Mouse (Mus musculus): ENCODE measurements around the gene Gm1043.
A peak's percentile ranks its signal among the peaks of the same experiment; 100 is the strongest.

Gene Gm1043

DNA sequence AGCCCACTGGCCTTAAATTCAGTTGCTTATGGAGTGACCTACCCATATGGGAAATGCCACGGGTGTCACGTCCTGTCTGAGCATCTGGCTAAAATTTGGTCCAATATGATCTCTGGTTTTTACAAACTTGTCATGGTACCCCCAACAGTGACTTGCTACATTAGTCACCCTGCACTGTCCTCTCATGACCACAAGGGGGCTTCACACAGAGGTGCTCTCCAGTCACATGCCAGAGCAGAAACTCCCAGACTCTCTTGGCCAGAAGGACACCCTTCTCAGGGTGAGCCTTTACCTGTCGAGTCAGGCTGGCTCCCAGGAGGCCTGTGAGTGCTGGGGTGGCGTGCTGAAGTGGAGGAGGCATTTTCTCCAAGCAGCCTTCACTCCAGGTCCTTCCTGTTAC is 33.1 kb downstream of the Gm1043 start:
- no peak for DNase-seq

DNA sequence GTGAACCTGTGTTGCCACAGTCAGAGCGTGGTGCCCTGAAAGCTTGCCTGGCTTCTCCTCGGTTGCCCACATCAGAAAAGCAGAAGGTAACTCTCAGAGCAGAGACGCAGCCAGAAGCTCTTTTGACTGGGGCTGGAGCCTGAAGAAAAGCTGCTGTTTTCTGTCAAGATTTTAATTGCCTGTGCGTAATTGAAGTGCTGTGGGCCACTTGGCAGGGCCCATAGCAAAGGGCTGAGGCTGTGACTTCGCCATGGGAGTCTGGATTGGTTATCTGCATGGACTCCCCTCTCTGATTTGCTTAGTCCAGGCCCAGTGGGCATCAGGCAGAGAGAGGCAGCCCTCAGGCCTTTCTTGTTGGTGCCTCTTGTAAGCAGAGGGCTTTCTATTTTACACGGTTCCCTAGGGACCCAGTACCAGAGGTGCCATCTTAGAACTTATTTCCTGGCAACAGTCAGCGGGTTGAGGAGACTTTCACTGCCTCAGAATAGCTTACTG is 36.1 kb downstream of the Gm1043 start:
- DNase-seq = no peak

DNA sequence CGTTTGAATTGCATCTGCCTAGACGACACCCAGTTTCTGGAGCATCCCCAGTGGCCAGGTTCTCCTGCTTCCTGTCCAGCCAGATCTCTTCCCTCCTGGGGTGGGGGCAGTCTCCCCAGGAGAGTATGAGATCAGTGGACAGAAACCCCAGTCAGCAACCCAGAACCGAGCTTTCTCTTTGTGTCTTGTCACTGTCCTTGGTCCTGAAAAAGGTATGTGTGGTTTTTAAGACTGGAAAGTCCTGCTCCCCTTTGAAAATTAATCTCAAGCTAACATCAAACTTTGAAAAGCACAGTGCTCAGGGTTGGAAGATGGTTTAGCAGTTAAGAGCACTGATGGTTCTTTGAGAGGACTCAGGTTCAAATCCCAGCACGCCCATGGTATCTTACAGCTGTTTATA is 46.7 kb downstream of the Gm1043 start:
- DNase-seq = no peak

DNA sequence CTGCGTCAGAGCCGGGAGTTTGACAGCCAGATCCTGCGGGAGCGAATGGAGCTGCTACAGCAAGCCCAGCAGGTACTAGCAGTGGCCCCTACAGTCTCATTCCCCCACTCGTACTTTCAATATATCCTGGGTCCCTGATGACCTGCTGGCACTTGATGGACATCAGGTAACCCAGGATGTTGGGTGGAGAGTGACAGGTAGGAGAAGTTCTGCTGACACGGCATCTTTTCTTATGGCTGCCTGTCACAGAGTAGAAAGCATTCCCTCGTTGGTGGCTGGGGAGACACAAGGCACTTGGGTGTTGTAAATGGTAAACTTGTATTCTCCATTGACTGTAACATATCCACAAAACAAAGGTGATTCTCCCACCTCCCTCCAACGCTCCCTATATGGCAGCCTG is 56.6 kb downstream of the Gm1043 start:
- DNase-seq = no peak

DNA sequence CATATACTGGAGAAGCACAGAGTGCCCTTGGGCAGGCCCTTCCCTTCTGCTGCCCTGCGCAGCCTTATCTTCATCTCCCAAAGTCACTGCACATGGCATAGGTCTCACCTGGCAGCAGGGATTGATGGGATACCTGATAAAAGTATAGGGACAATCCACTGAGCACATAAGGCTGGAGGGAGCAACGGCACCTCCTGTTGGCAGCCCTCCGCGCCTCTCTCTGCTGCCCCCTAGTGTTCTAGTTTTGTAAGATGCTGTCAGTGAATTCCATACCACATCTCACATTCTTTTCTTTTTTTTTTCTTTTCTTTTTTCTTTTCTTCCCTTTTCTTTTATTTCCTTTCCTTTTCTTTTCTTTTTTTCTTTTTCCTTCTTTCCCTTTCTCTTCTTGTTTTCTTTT is 62.4 kb downstream of the Gm1043 start:
- peak; percentile 7 to 38 for DNase-seq

DNA sequence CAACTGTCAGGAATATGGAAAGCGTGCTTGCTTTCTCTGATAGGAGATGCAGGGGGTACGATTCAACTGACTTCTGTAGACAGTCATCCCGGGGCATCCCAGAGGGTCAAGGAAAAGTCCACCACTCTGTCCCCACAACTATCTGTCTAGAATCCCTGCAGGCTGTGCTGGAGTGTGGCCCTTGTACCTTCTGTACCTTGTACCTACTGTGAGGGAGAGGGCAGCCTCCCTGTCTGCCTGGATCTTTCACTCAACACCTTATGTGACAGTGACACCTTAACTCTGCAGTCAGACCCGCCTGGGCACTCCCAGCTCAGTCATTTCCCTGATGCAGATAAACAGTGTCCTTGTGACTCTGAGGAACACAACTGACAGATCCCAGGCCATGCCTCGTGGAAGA is 65.5 kb downstream of the Gm1043 start:
- no peak for DNase-seq

DNA sequence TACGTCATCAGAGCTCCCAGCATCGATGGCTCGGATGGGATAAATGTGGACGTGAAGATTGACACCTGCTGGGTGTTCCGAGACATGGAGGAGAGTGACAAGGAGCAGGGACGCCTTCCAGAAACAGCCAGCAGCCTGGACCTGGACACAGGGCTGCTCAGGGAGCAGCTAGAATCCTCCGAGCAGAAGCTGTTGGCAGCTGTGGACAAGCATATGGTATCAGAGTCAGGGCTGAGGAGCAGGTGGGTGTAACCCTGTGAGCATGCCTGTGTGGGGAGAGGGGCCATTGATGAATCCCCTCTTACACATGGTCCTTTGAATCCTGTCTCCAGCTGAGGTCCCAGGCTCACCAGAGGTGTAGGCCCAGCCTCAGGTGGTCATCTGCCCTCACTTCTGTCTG is 69.3 kb downstream of the Gm1043 start:
- DNase-seq = no peak

DNA sequence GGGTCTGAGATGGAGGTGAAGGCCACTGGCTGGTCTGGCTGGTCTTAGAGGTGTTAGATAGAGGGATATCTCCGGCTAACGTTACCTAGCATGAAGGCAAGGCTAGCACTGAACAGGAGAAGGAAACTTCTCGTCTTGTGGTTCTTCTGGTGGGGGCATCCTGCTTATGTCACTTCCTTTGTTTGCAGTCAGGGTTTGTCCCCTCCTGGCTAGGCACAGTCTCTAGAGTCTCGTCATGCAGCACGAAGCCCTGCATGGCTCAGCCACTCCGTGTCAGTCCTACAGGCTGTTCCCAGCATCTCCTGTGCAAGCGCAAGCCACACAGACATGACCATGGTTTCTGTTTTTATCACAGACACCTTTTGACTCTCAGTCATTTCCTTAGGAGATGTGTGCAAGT is 73.2 kb downstream of the Gm1043 start:
- no peak for DNase-seq

DNA sequence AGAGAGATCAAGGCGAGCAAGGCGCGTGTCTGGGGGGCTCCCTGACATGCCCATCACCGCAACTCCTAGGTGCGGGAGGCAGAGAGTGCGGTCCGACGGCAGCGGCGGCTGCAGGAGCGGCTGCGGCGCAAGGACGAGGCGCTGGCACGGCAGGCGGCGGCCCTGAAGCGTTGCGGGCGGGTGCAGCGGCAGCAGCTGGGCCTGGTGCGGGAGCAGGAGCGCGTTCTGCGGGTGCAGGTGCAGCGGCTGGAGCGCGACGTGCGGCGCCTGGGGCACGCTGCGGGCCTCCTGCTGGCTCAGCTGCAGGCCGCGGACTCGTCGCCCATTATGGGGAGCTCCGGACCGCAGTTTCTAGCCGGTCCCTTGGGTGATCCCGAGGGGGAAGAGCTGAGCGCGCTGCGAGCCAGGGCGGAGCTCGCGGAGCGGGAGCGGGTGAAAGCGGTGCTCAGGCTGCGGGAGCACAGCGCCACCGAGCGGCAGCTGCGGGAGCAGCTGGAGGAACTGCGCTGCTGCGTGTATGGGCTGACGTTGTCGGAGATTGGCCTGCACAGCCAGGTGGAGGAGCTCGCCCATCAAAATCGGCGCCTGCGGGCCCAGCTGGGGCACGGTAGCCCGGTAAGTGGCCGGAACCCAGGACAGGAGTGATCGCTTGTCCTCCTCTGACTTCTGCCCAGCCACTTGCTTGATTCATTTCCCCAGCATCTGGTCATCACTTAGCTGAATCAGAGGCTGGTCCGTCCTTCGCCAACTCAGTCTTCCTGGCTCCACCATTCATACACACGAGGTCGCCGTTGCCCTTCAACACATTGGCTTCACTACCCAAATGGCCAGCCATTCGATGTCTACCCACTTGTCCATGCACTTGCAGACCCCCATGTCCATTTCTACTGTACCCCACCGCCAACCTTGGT is 78.0 kb downstream of the Gm1043 start:
- DNase-seq = peak in 1 of 2 experiments; percentile 9

DNA sequence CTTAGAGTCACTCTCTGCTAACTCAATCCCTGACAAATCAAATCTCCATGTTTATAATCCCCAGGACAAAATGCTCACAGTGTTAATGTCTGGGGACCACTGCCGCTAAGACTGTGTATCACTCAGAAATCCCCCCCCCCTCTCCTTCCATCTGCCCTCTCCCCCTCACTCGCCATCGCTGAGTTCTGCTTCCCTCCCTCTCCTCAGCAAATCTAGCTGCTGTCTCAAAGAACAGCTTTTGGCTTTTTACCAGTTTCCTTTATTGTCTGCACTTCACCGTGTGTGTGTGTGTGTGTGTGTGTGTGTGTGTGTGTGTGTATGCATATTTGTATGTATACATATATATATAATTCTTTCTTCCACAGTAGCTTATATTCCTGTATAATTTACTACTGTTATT is 91.3 kb downstream of the Gm1043 start:
- DNase-seq = no peak

DNA sequence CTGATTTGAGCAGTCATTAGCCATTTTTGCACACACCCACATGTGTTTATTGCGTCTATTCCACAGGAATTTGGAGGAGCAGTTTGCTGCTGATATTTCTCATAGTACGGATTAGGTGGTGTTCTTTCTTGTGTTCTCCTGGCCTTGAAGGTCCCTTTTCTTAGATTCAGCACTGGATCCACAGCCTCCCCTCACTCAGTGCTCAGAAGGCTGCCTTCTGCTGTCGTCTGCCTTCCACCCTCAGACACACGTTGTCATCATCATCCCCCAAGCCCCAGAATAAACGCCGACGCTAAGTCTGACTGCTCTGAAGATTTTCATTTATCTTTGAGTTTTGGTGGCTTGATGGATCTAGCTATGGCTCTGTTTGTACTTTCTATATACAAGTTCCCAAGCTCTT is 91.9 kb downstream of the Gm1043 start:
- no peak for DNase-seq

DNA sequence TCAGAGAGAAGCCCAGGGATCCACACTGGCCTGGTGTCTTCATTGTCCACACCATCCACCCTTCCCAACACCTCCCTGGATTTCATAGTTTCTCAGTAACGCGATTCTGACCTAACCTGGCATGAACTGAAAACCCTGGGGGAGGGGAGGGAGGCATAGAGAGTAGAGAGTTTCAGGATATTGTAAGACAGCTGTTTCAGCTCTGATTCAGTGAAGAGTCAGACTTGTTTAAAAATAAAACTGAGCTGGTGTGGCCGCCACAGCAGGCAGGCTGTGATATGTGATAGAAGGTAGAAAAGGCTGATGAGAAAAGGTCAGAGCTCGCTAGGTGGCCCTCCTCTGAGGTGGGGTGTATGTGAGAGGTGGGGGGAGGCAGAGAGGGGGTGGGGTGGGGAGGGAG is 93.6 kb downstream of the Gm1043 start:
- DNase-seq = no peak

DNA sequence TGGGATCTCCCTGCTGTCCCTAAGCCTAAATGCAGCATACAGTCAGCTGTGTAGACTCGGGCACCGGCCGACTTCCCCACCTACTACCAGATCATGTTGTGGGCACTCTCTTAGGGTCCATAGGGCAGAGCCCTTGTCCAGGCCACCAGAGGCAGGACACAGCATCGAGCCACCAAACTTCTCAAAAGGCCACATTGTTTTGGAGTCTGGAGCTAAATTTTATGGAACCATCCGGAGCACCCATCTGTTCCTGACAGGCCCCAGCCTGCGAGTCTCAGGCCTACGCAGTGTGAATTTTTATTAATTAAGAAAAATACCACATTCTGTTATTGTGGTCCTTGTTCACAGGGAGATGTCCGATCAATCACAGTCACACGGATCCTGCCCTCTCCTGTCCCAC is 94.7 kb downstream of the Gm1043 start:
- no peak for DNase-seq

DNA sequence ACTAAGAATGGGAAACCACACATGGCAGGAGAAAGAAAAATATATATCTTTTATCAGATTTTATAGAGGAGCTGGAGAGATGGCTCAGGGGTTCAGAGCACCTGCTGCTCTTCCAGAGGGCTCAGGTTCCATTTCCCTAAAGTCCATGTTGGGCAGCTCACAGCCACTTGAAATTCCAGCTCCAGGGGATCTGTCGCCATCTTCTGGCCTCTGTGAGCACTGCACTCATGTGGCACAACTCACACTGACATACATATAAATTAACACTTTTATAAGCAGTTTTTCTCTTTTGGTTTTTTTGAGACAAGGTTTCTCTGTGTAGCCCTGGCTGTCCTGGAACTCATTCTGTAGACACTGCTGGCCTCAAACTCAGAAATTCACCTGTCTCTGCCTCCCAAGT is 95.5 kb downstream of the Gm1043 start:
- DNase-seq = no peak

DNA sequence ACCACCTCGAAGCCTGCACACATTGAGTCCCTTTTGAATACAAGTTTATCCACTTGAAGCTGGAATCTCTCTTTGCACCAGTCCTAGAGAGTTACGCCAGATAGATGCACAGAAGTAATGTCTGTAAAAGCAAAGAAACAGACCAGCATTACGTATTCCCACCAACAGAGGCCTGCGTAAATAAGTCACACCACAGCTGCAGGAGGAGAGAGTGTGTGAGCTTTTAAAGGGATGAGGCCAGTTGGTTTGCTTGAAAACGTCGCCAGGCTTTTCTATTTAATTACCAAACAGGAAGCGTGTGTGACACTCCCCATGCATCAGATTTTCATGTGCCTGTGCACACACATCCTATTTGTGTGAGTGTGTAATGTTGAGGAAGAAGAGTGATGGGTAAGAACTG is 99.4 kb downstream of the Gm1043 start:
- no peak for DNase-seq

DNA sequence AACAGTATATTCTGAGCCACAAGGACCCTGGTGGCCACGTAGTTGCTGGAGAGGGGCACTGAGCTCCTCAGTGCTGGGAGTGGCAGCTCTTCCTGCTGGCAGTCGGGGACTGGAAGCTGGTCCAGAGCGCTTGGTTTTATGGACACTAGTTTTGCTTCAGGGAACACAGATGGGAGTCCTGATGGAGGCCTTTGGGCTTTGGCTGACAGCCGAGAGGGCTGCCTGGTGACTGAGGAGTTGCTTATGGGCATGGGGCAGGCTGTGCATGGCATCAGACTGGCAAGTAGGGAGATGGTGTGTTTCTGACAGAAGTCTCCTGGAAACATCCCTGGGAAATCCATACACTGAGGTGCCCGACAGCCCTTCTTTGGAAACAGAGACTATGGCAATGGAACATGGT is 105.2 kb downstream of the Gm1043 start:
- no peak for DNase-seq

DNA sequence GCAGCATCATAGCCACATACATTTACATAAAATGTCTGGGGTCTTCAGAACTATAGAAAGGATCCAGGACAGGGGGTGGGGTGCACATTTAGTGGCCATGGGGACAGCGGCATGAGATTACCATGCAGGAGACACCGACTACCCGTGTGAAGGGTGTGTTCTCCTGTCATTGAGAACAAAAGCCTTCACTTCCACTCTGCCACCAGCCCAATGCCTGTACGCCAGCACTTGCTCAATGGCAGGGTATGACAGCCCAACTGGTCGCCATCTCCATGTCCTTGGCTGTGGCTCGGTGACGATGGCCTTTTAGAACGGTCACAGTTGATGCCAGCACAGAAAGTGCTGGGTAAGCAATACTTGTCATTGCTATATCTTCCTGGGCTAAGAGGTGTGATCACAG is 111.0 kb downstream of the Gm1043 start:
- no peak for DNase-seq

DNA sequence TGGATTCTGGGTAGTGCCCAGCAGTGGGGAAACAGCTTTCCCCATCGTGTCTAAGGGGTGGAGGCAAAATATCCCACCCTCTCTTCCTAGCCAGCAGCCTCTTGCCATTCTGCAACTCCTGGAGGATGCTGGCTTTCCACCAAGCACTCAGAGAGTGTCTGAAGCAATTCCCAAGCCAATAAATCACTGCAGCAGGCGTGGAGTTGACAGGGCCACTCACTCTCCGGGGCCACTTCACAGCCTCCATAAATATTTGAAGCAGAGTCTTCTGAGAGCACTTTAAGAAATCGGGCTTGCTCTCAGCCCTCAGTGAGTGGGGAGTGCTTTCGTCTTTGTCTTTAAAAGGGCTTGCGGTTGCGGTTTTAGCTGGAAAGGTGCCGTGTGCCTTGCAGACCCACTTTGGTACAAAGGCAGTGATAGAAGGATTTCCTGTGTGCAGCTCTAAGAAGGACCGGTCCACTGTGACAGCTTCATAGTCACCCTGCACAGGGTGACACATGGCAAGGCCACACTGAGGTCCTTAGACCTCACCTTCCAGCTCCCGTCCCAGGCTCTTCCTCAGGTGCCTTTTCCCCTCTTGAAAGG is 111.6 kb downstream of the Gm1043 start:
- DNase-seq = no peak

DNA sequence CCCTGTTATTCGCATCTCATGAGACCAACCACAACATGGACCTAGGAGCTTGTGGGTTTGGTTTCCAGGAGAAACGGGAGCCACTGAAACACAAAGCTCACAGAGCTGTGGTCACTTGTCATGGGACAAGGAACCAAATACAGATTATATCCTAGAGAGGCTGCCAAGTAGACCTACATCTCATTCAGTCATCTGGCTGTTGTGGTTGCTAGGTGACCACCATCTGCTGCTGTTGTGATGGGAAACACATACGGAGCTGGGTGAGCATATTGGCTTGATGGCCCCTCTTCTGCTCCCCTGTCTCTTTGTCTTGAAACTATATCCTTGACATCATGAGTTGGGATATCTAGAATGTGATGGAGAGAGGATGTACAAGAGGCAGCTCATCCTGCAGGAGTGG is 112.3 kb downstream of the Gm1043 start:
- DNase-seq = no peak

DNA sequence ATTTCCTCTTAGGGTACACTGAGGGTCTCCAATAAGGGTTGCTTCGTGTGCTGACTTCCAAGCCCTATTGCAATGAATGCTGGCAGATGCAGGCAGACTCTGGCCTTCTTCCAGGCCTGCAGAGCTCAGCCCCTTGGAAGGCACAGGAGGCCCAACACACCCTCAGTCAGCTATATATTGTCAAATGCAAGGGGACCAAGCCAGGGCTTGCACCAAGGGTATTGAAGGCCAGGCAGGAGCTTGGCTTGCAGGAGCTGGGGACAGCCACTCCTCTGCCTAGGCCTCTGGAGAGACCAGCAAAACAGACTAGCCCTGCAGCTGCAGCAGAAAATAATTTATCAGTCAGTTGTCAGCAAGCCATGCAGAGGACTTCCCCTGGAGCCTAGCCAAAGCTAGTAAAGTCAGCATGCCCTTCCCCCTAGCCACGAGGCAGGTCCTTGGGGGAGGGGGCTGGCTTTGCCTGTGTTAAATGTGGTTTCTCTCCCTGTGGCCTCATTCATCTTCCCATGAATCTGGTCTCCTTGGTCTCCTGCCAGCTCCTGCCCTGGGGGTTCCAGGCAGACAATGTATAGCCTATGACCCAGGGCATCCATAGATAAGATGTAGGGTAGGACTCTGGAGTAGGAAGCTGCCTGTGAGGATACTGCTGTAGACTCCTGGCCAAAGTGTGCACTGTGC is 113.0 kb downstream of the Gm1043 start:
- DNase-seq = no peak

DNA sequence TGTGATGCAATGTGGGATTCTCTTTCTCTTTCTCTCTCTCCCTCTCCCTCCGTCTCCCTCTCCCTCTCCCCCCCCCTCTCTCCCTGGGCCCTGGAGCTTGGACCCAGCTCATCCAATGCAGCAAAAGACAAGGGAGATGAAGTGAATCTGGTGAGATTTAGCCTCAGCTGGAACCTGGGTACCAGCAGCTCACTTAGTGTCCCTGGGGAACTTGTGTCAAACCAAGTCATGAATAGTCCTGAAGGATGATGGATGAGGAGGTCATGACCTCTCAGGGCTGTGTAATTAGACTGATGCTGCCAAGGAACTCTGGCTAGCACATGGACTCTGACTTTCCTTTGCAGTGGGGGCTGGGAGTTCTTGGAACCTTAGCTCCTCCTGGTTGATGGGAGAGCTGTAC is 117.1 kb downstream of the Gm1043 start:
- DNase-seq = no peak

DNA sequence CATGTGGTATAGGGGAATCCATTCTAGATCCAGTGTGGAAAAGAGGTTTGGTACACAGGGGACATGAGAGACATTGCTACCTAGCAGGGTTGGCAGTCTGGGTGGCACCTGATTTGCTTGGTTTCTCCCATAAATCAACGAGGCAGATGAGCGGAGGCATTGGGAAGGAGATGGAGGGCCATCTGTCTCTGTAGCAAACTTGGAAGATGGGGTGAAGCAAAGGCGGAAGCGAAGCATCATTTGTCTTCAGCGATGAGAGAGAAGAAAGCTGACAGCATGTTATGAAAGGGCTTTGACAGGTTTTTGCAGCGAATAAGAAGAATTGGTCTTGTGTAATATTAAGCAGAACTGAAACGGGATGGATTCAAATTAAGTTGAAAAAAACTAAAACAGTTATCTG is 119.7 kb downstream of the Gm1043 start:
- no peak for DNase-seq

DNA sequence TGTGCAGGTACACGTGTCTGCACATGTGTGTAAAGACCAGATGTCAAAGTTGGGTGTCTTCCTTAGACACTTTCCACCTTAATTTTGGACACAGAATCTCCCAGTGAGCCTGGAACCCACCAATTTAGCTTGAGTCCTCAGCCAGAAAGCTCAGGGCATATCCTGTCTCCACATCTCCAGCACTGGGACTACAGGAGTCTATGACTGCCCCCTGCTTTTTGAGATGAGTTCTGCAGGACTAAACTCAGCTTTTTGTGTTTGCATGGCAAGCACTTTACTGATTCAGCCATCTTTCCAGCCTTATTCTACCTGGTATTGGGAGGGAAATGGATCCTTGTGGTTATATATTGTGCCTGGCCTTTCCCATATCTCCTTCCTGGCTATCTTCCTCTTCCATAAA is 120.2 kb downstream of the Gm1043 start:
- no peak for DNase-seq

DNA sequence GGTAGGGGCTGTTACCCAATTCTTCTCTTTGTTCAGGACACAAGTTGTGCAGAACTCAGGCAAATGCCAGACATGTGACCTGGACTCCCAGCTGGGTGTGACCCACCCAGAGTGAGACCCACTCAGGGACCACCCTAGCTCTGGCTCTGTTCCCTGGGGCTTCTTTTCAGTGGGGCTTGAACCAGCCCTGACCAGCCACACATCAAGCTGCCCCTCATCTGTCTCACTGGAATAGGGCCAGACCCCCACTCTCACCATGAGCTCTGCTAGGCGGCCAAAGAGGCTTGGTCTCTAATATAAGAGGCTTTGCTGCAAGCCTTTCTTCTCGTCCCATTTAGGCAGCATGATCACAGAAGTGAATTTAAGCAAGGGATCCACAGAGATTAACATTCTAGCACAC is 121.2 kb downstream of the Gm1043 start:
- DNase-seq = no peak

All from kidney, adult 8-10 months (tissue).